Mouse (Mus musculus) olfactory bulb, adult 2 months (tissue): Measurements from ENCODE around the gene Rnf215.
A peak's percentile ranks its signal among the peaks of the same experiment; 100 is the strongest.

Source experiments
- CTCF ChIP-seq: fragments of 200-500 bp; IDR thresholded peaks from 2 replicates; pipeline ENCODE4 v1.5.1; 2012; ENCODE audit warnings: low read depth, mild to moderate bottlenecking, low read length, moderate library complexity; ENCODE audit not compliant: insufficient read depth
- POLR2A ChIP-seq: fragments of 200-500 bp; IDR thresholded peaks from 2 replicates; pipeline ENCODE4 v1.6.1; 2012; ENCODE audit warnings: mild to moderate bottlenecking, low read depth, low read length, moderate library complexity; ENCODE audit not compliant: insufficient read depth

DNA sequence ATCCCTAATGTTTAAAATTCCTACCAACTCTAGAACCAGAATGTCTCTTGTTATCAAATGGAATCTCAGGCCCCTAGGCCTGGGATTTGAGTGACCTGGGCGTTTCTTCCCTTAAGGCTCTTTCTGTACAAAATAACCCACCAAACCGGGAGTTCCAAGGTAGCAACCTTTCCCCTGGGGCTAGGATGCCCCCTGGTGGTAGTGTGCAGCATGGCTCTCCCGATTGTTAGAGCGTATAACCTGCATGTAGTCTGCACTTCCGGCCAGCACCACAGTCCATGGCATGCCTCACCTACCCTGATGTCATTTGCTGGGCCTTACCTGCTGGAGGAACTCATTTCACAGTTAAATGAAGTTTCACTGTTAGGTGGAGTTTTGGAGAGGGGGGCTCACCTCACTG is 11.1 kb upstream of the Rnf215 start:
- TF ChIP-seq POLR2A (no peak), CTCF (peak; percentile 67)
